Mouse (Mus musculus) sigmoid colon, adult 10 weeks (tissue): ENCODE measurements around the gene Hist1h3f. TPM values are rescaled to one million over a fixed set of nuclear protein-coding genes. Genes with fewer than 3 reads are reported as not detected.

Source experiments
- polyA plus RNA-seq: library from polyadenylated mRNA; stranded (reverse); fragments of 350-450 nt; fragmentation: Illumina TruSeq; extraction: RNeasy Lipid Tissue Mini Kit (QIAGEN cat#74804); gene quantifications from one replicate; pipeline ENCODE4 v1.2.3, GENCODE M21; 2014; ENCODE audit warnings: low read depth, low replicate concordance

The Hist1h3f gene
- not detected for polyA plus RNA-seq

DNA sequence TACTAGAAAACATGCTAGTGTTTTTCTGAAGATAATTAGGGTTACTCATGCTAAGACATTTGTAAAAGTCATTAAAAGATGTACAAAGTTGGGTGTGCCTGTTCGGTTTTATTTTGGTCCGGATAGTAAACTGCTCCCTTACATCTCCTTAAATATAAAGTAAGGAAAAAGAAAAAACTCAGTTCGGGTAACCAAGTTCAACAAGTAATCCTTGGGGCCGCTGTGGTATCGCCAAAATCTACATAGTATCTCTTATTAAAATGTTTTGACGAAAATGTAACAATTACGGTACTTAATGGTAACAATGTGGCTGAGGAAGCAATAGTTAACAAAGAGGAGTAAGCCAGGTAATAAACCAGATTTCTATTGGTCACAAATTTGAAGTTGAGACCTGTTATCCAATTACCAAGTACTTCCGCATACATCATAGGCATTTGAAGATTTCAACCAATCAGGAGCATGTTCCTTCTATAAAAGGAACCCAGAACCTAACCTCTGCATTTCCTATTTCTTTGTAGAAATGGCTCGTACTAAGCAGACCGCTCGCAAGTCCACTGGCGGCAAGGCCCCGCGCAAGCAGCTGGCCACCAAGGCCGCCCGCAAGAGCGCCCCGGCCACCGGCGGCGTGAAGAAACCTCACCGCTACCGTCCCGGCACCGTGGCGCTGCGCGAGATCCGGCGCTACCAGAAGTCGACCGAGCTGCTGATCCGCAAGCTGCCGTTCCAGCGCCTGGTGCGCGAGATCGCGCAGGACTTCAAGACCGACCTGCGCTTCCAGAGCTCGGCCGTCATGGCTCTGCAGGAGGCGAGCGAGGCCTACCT, at the start of gene Hist1h3f:
TSS of gene Hist1h3f (plus strand) at position 88 of the 822 bp plus-strand sequence.

DNA sequence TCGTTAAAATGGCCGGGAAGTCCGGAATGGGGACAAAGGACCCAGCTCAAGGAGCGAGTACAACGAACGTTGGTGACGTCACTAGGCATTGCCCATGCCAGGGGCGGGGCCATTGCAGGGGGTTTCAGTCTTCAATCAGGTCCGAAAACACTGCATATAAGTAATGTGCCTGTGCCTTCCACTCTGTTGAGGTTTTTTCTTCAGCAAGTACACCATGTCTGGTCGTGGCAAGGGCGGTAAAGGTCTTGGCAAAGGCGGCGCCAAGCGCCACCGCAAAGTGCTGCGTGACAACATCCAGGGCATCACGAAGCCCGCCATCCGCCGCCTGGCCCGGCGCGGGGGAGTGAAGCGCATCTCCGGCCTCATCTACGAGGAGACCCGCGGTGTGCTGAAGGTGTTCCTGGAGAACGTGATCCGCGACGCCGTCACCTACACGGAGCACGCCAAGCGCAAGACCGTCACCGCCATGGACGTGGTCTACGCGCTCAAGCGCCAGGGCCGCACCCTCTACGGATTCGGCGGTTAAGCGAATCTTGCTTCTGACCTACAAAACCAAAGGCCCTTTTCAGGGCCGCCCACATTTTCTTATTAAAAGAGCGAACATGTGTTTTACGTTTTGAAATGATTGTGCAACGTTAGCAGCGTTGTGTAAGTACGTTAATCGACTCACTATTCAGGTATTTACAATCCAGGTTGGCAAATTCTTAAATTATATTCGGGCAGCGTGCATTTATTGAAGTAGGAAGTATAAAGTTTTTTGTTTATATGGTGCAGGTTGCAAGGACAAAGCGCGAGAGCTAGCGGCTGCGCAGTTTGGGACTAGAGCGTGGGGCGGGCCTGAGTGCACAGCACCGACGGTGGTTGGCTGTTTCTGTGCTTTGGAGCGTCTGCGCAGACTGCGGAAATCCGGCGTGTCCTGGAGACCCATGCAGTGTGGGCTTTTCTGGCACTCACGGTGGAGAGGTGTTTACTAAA, 12.7 kb upstream of the Hist1h3f start, which contains the start of gene Hist1h4h:
TSS of gene Hist1h4h (plus strand) at position 150 of the 975 bp plus-strand sequence.

DNA sequence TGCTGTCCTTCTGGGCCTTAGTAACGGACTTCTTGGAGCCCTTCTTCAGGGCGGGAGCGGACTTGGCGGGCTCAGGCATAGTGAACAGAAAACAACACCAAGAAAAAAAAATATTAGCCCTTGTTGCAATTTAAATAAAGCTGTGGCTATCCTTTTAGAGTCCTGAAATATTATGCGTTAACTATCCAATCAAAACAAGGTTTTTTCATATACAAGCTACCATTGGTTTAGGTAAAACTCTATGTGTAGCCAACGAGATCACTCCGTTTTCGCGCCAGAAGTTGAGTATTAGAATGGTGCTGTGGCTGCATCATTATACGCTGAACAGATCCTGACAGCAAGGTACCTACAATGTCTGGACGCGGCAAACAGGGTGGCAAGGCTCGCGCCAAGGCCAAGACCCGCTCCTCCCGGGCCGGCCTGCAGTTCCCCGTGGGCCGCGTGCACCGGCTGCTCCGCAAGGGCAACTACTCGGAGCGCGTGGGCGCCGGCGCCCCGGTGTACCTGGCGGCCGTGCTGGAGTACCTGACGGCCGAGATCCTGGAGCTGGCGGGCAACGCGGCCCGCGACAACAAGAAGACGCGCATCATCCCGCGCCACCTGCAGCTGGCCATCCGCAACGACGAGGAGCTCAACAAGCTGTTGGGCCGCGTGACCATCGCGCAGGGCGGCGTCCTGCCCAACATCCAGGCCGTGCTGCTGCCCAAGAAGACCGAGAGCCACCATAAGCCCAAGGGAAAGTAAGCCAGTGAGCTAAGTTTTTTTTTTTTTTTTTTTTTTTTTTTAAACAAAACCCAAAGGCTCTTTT, 10.1 kb upstream of the Hist1h3f start, which contains the start of gene Hist1h2af:
TSS of gene Hist1h2af (plus strand) at position 347 of the 808 bp plus-strand sequence.

DNA sequence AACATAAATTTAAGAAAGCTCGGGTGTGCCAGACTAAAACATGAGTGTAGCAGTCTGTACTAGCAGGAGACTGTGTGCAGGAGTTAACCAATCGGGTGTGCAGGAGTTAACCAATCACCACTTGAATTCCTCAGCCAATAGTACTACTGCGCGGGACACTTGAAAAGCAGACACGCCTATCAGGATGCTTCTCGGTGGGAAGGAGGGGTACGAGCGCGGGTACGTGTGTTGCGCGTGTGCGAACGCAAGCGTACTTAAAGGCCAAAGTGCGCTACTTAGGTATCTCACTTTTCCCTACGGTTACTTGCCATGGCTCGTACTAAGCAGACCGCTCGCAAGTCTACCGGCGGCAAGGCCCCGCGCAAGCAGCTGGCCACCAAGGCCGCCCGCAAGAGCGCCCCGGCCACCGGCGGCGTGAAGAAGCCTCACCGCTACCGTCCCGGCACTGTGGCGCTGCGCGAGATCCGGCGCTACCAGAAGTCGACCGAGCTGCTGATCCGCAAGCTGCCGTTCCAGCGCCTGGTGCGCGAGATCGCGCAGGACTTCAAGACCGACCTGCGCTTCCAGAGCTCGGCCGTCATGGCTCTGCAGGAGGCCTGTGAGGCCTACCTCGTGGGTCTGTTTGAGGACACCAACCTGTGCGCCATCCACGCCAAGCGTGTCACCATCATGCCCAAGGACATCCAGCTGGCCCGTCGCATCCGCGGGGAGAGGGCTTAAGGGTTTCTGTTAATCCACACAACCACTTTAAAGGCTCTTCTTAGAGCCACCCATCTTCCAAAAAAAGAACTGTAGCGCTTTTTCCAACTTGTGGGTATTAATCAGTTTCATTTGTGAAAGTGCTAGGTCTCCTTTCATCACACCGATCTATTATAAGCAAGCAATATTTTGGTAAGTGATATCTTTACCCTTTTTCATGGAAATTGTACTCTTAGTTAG, 8.4 kb upstream of the Hist1h3f start, which contains the start of gene Hist1h3g:
TSS of gene Hist1h3g (plus strand) at position 286 of the 939 bp plus-strand sequence.

DNA sequence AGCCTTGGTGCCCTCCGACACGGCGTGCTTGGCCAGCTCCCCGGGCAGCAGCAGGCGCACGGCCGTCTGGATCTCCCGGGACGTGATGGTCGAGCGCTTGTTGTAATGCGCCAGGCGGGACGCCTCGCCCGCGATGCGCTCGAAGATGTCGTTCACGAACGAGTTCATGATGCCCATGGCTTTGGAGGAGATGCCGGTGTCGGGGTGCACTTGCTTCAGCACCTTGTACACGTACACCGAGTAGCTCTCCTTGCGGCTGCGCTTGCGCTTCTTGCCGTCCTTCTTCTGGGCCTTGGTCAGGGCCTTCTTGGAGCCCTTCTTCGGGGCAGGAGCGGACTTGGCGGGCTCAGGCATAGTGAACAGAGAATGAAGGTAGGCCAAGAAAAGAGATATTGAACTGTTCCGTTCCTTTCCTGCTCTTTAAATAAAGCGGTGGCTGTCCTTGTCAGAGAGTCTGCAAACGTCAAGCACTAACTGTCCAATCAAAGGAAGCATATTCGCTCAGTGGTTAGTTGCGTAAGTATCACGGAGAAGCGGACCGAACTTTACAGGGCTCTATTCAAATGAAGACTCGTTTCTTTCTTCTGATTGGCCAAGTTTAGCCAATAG, 749 bp upstream of the Hist1h3f start, which contains the start of gene Hist1h2bh:
TSS of gene Hist1h2bh (minus strand) at position 394 of the 609 bp plus-strand sequence.

DNA sequence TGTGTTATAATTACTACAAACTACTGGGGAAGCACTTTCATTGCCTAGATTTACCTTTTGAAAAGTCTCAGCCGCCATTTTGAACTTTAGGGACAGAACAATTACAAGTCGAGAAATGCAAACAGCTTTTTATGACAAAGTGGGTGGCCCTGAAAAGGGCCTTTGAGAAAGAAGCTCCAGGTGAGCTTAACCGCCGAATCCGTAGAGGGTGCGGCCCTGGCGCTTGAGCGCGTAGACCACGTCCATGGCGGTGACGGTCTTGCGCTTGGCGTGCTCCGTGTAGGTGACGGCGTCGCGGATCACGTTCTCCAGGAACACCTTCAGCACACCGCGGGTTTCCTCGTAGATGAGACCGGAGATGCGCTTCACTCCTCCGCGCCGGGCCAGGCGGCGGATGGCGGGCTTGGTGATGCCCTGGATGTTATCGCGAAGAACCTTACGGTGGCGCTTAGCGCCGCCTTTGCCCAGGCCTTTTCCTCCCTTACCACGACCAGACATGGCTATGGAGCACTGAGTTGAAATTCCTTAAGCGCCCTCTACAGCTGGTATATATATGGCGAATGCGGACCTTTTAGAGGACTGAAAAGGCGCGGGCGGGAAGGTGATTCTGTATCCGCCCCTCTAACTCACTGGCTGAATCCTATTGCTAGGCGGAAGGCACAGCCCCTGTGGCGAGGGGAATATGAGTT, 7.4 kb downstream of the Hist1h3f start, which contains the start of gene Hist1h4f:
TSS of gene Hist1h4f (minus strand) at position 503 of the 689 bp plus-strand sequence.

DNA sequence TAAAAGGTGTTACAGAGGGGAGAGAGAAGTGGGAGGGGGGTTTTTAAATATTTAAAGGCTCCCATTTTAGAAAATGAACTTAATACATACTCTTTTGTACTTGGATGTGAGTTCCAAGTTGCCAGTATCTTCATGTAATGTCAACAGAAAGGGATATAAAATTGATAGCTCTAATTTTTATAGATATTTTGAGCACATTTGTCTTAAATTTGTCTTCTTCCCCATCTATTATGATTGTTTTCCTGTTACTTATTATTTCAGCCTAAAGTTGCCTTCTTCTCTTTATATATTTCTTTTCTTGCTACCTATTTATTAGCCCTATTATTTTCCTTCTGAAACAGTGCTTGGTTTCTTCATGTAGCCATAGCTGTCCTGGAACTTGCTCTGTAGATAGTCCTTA, 9.1 kb downstream of the Hist1h3f start, which contains the start of gene Hist1h1d:
TSS of gene Hist1h1d (plus strand) at position 301 of the 400 bp plus-strand sequence.

DNA sequence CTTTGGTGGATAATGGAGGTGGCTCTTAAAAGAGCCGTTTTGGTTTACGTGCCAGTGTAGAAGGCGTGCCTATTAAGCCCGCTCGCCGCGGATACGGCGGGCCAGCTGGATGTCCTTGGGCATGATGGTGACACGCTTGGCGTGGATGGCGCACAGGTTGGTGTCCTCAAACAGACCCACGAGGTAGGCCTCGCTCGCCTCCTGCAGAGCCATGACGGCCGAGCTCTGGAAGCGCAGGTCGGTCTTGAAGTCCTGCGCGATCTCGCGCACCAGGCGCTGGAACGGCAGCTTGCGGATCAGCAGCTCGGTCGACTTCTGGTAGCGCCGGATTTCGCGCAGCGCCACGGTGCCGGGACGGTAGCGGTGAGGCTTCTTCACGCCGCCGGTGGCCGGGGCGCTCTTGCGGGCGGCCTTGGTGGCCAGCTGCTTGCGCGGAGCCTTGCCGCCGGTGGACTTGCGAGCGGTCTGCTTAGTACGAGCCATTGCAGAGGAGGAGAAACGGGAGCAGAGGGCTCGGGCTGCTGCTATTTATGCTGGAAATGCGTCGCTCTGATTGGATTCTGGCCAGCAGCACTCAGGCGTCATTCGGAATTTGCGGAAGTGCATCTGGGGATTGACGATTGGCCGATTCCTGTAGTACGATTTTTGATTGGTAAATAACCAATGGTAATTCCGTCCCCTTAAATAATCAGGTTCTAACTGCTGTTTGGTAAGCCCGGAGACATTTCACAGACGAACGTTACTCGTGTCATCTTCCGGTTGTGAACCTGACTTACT, 18.2 kb downstream of the Hist1h3f start, which contains the start of gene Hist1h3e:
TSS of gene Hist1h3e (minus strand) at position 487 of the 777 bp plus-strand sequence.

DNA sequence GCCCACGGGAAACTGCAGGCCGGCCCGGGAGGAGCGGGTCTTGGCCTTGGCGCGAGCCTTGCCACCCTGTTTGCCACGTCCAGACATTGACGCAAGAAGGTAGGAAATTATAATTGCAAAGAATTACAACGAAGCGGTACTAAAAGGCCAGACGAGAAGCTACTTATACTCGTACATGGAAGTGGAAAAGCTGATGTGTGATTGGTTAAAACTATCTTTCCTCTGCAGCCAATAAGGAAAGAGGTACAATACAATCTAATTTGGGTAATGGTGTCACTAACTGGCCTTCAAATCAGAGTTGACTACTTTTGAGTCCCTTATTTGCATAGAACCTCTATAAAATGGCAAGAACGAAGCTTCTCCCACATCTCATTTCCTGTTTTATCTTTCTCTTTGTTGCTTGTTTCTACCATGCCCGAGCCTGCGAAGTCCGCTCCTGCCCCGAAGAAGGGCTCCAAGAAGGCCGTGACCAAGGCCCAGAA, 27.2 kb downstream of the Hist1h3f start, which contains the start of the genes Hist1h2ae and Hist1h2bg:
TSS of gene Hist1h2ae (minus strand) at position 199 of the 482 bp plus-strand sequence.
TSS of gene Hist1h2bg (plus strand) at position 375 of the 482 bp plus-strand sequence.

DNA sequence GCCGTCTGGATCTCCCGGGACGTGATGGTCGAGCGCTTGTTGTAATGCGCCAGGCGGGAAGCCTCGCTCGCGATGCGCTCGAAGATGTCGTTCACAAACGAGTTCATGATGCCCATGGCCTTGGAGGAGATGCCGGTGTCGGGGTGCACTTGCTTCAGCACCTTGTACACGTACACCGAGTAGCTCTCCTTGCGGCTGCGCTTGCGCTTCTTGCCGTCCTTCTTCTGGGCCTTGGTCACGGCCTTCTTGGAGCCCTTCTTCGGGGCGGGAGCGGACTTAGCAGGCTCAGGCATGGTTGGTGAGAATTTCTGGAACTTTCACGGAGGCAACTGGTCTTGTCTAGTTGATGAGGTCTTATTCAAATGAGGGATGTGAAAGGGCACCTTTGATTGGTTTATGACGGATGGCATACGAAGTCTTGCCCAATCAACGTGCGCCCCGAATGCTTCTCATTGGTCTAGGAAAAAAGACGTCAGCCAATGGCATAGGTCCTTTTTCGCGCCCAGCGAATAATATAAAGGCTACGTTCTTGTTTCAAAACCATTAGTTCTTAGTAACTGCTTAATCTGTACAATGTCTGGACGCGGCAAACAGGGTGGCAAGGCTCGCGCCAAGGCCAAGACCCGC, 30.2 kb downstream of the Hist1h3f start, which contains the start of the genes Hist1h2bf and Hist1h2ad:
TSS of gene Hist1h2bf (minus strand) at position 299 of the 627 bp plus-strand sequence.
TSS of gene Hist1h2ad (plus strand) at position 484 of the 627 bp plus-strand sequence.

DNA sequence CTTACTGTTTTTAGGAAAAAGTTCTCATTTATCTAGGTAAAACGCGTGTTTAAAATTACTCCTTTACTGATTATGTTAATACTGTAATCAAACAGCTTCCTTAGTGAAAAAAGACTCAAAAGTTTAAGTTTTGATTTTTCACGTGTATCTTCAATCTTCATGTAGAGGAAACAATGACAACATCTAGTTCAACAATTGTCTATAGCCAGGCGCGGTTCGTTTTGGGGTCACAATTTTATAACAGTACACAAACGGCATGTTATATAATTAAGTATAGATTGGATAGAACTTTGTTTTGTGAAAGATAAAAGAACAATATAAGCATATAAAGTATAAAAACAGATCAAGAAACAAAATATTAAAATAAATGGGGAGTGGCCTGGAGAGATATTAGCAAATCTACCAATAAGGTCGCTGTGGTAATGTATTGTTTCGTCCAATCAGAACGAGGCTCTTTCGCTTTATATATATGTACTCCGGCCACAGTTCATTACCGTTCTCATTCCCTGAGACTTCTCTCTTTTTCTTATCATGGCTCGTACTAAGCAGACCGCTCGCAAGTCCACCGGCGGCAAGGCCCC, 31.5 kb downstream of the Hist1h3f start, which contains the start of gene Hist1h3d:
TSS of gene Hist1h3d (plus strand) at position 493 of the 581 bp plus-strand sequence.

DNA sequence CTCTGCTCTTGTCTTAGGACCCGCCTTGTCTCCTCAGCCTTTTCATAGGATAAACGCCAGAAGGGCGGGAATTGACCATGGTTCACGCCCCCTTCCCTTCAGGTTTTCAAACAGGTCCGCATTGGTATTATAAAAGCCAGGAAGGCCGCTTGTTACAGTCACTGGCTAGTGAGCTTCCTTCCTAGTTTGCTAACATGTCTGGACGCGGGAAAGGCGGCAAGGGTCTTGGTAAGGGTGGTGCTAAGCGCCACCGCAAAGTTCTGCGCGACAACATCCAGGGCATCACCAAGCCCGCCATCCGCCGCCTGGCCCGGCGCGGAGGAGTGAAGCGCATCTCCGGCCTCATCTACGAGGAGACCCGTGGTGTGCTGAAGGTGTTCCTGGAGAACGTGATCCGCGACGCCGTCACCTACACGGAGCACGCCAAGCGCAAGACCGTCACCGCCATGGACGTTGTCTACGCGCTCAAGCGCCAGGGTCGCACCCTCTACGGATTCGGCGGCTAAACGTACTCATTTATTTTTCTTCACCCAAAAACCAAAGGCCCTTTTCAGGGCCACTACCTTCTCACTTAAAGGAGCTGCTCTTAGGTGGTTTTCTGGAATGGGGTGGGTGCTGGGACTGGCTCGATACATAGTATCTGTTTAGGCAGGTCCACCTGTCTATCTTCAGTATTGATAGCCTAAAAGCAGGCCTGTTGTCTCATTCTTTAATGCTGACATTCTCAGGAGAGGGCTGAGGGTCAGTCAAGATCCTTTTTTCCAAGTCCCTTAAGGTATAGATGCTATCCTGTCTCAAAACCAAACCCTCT, 37.8 kb downstream of the Hist1h3f start, which contains the start of gene Hist1h4d:
TSS of gene Hist1h4d (plus strand) at position 191 of the 811 bp plus-strand sequence.

